Mouse (Mus musculus): Measurements from ENCODE around the gene Pitx3.

GRCm38 (mm10) chr19:46140324-46140723 is 7.8 kb downstream of the Pitx3 start:
- TF ChIP-seq CTCF (IDR thresholded peaks at IDR 0.05; ENCODE audit: extremely low read depth, insufficient read depth, insufficient read length, insufficient replicate concordance) (no peak), POLR2A (IDR thresholded peaks at IDR 0.05; ENCODE audit: low read depth, low read length) (no peak)
